Mouse (Mus musculus): ENCODE data around the gene Jun.

Jun gene

GRCm38 (mm10) chr4:95025847-95026600 is 26.0 kb downstream of the Jun start:
- DNase-seq (ENCODE audit: low spot score) = no peak

GRCm38 (mm10) chr4:95023350-95023953 is 28.6 kb downstream of the Jun start:
- DNase-seq (ENCODE audit: low spot score) = no peak

GRCm38 (mm10) chr4:95021649-95022637 is 30.1 kb downstream of the Jun start:
- no peak for DNase-seq (ENCODE audit: low spot score)

DNA sequence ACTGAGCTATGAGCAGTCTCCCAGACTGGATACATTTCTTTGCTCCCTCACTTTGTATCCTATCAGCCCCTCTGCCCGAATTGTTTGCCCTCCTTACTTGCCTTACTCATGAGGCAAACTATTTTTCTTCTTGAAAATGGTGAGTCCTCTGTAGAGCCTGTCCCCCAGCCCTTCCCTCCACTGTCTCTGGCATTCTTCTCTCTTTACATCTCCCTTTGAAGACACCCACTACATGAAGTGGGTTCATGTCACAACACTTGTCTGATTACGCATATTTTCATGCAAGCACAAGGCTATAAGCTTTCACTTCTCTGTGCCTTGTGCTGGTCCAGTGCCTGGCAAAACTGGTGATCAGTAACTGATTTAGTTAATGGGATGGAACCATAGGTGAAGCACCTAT is 31.8 kb downstream of the Jun start:
- no peak for DNase-seq (ENCODE audit: low spot score)

GRCm38 (mm10) chr4:95018221-95018620 is 33.8 kb downstream of the Jun start:
- DNase-seq (ENCODE audit: low spot score) = no peak

GRCm38 (mm10) chr4:95012706-95013105 is 39.3 kb downstream of the Jun start:
- DNase-seq (ENCODE audit: low spot score) = no peak

- DNase-seq (ENCODE audit: low spot score) = no peak
Measured at GRCm38 (mm10) chr4:95012256-95012655, 39.8 kb downstream of the Jun start.

DNA sequence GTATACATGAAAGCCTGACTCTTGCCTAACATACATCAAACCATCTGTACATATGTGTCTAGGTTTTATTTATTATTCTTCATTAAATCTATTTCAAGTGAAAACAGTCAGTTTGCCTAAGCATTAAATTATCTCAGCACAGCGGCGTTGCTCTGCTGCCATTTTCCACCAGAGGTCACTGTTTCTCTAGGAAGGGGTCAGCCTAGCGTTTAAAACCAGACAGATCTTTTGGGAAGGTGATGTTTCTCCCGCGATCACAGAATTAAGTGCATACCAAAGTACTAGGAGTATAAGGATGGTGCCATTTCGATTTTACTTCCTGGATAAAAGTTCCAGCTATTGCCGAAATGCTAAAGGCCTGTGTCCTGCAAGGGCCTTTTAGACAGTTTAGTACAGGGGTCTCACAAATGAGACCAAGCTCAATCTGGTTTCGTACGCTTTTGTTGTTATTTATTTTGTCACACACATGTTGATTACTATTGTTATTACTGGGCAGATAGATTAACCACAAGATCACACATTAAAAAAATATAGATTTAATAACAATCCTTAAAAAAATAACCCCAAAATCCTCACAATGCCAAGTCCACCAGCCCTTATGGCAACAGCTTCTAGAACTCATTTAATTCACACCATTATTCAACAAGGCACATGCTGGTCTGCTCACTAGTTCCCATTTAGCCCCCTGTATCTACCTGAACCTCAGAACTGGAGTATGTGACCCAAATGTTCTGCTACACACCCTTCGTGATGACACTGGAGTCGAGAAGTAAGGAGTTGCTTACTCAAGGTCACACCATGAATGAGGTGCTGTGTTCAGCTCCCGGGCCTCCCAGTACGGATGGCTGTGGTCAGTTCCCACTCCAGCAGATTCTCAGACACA is 43.6 kb downstream of the Jun start:
- peak; percentile 19 for DNase-seq (ENCODE audit: low spot score)

DNA sequence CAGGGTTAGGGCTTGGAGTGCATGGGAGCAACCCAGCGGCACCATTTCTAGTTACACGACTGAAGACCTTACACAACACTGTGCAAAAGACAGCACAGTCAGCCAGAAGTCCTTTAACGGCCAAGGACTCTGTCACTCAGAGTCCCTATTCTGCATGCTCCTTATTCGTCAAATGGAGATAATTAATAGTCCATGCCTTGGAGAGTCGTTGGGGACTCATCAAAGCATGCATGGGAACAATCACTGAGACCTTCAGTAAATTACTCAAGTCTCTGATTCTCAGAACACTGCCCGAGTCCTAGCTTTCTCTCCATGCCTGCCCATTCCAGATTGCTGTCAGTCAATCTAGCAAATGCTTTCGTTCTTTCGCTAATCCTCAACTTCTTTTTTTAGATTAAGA is 44.3 kb downstream of the Jun start:
- no peak for DNase-seq (ENCODE audit: low spot score)

DNA sequence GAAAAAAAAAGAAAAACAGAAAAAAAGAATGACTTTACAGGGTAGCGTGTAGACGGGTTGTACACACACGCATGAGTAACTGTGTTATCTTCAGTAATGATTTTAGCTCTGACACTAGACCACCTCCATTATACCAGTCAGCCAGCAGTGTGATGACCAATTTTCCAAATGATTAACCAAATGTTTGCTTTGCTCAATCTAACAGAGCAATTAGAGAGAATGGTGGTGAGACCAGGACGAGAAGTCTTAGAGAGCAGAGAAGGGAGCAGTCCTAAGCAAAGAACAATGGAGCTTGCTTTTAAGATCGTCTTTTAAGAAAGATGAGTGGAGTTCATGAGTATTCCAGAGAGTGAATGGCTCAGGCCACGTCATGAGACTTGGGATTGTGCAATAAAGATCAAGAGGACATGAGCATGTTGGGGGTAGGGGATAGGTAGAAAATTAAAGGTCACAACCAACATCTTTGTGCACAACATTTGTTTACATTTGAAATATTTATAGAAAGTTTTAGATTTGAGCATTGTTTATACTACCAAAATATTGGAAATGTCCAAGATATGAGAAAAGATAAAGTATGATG is 46.7 kb downstream of the Jun start:
- DNase-seq (ENCODE audit: low spot score) = no peak

GRCm38 (mm10) chr4:95001043-95001775 is 50.8 kb downstream of the Jun start:
- DNase-seq (ENCODE audit: low spot score) = no peak

GRCm38 (mm10) chr4:95000147-95000546 is 51.9 kb downstream of the Jun start:
- DNase-seq (ENCODE audit: low spot score) = no peak

DNA sequence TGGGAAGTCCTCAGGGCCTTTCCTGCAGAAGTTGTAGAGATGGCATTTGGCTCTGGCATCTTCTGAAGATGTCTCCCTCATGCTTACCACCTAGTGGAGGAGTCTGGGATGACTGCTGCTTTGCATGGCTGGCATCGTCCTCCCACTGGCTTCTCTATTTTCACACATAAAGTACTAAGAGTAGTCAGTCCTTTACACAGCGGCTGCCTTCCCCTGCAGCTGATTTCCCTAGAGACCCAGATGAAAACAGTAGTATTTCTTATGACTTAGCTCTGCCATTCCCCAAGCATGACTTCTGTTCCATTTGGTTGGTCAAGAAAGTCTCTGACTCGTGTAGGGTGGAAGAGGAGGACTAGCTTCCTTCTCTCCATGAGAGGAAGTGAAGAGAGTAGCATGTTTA is 52.8 kb downstream of the Jun start:
- no peak for DNase-seq (ENCODE audit: low spot score)

Measured in yolk sac, embryonic 10.5 days (tissue).